Mouse (Mus musculus): ENCODE measurements around the gene H3f3a. TPM values are rescaled to one million over a fixed set of nuclear protein-coding genes. Genes with fewer than 3 reads are reported as not detected.
A peak's percentile ranks its signal among the peaks of the same experiment; 100 is the strongest.
"Not testable (repeated sequence)": the region's sequence is repeated elsewhere in the genome, so short reads cannot be mapped to it uniquely, and the experiment has no call there.

Gene H3f3a
- polyA plus RNA-seq, 1 experiment from 2014 or later: 1,774 TPM

GRCm38 (mm10) chr1:180848511-180849241 is 34.9 kb upstream of the H3f3a start:
- TF ChIP-seq EP300 (IDR thresholded peaks at IDR 0.05) (no peak; the same call in none of the 2 replicates), CTCF (IDR thresholded peaks at IDR 0.05) (no peak)
- H3K27ac ChIP-seq (ENCODE audit: low read length): peak overlapping the region; percentile 99
- 3% methylated on average over 11 of the region's 11 CpGs for WGBS
- H3K4me3 ChIP-seq (ENCODE audit: low read depth, low read length): peak overlapping the region; percentile 11; the same call in 1 of the 2 replicates
- 0 out of 2 replicates have a peak, but pooled peaks cover 2% of the 10 kb centered on the region for H3K36me3 ChIP-seq (ENCODE audit: insufficient read depth, low read length)
- DNase-seq (ENCODE audit: low spot score) (peak; percentile 95), ATAC-seq (peak; percentile 49)
- peaks cover 18% of the 10 kb centered on the region; the same call in 1 of the 2 replicates for H3K4me1 ChIP-seq (ENCODE audit: insufficient read depth, low read depth, low read length)
- H3K9ac ChIP-seq (replicated peaks; ENCODE audit: low read depth): peak overlapping the region; percentile 30; the same call in 1 of the 2 replicates
- H3K27me3 ChIP-seq (replicated peaks; ENCODE audit: insufficient read depth, low read length): no peaks in the 10 kb centered on the region
- H3K9me3 ChIP-seq (ENCODE audit: low read length): no peaks in the 10 kb centered on the region
- H3K4me2 ChIP-seq (replicated peaks; ENCODE audit: low read depth, low read length): peak overlapping the region; percentile 51

- DNase-seq (ENCODE audit: low spot score) (peak; percentile 97), ATAC-seq (peak; percentile 57)
- Histone ChIP-seq H3K9me3 (ENCODE audit: low read length) (no peaks in the 10 kb centered on the region), H3K4me1 (ENCODE audit: insufficient read depth, low read depth, low read length) (peaks cover 18% of the 10 kb centered on the region; the same call in 1 of the 2 replicates), H3K4me3 (ENCODE audit: low read depth, low read length) (peak overlapping the region; percentile 19), H3K27me3 (replicated peaks; ENCODE audit: insufficient read depth, low read length) (no peaks in the 10 kb centered on the region), H3K36me3 (ENCODE audit: insufficient read depth, low read length) (0 out of 2 replicates have a peak, but pooled peaks cover 2% of the 10 kb centered on the region), H3K9ac (replicated peaks; ENCODE audit: low read depth) (peak overlapping the region; percentile 30; the same call in 1 of the 2 replicates), H3K27ac (ENCODE audit: low read length) (peak overlapping the region; percentile 99), H3K4me2 (replicated peaks; ENCODE audit: low read depth, low read length) (peak overlapping the region; percentile 51)
- WGBS: 2% methylated on average over 9 of the region's 9 CpGs
- no peak for TF ChIP-seq CTCF (IDR thresholded peaks at IDR 0.05)
- TF ChIP-seq EP300 (IDR thresholded peaks at IDR 0.05): peak; percentile 48; the same call in 1 of the 2 replicates
These were observed 34.4 kb upstream of the H3f3a start for GRCm38 (mm10) chr1:180848114-180848510.

GRCm38 (mm10) chr1:180841561-180842300 is 28.0 kb upstream of the H3f3a start:
- ATAC-seq (no peak), DNase-seq (ENCODE audit: low spot score) (no peak)
- Histone ChIP-seq H3K9ac (replicated peaks; ENCODE audit: low read depth) (no peak overlapping the region), H3K4me2 (replicated peaks; ENCODE audit: low read depth, low read length) (no peak overlapping the region), H3K4me3 (ENCODE audit: low read depth, low read length) (no peak overlapping the region), H3K9me3 (ENCODE audit: low read length) (no peaks in the 10 kb centered on the region), H3K4me1 (ENCODE audit: insufficient read depth, low read depth, low read length) (no peaks in the 10 kb centered on the region), H3K36me3 (ENCODE audit: insufficient read depth, low read length) (no peaks in the 10 kb centered on the region), H3K27ac (ENCODE audit: low read length) (no peak overlapping the region), H3K27me3 (replicated peaks; ENCODE audit: insufficient read depth, low read length) (no peaks in the 10 kb centered on the region)
- TF ChIP-seq EP300 (IDR thresholded peaks at IDR 0.05) (no peak), CTCF (IDR thresholded peaks at IDR 0.05) (no peak)
- WGBS: 76% methylated on average over 8 of the region's 8 CpGs

GRCm38 (mm10) chr1:180839201-180839910 is 25.6 kb upstream of the H3f3a start:
- Histone ChIP-seq H3K27ac (ENCODE audit: low read length) (no peak overlapping the region), H3K9me3 (ENCODE audit: low read length) (no peaks in the 10 kb centered on the region), H3K4me2 (replicated peaks; ENCODE audit: low read depth, low read length) (no peak overlapping the region), H3K27me3 (replicated peaks; ENCODE audit: insufficient read depth, low read length) (no peaks in the 10 kb centered on the region), H3K9ac (replicated peaks; ENCODE audit: low read depth) (no peak overlapping the region), H3K4me3 (ENCODE audit: low read depth, low read length) (no peak overlapping the region), H3K36me3 (ENCODE audit: insufficient read depth, low read length) (no peaks in the 10 kb centered on the region), H3K4me1 (ENCODE audit: insufficient read depth, low read depth, low read length) (no peaks in the 10 kb centered on the region)
- ATAC-seq: no peak
- 67% methylated on average over 8 of the region's 8 CpGs for WGBS
- no peak for DNase-seq (ENCODE audit: low spot score)
- TF ChIP-seq CTCF (IDR thresholded peaks at IDR 0.05) (no peak), EP300 (IDR thresholded peaks at IDR 0.05) (no peak)

- DNase-seq (ENCODE audit: low spot score) (no peak), ATAC-seq (no peak)
- no peak overlapping the region for H3K27ac ChIP-seq (ENCODE audit: low read length)
- H3K4me1 ChIP-seq (ENCODE audit: insufficient read depth, low read depth, low read length): no peaks in the 10 kb centered on the region
- no peak overlapping the region for H3K4me2 ChIP-seq (replicated peaks; ENCODE audit: low read depth, low read length)
- H3K9me3 ChIP-seq (ENCODE audit: low read length): no peaks in the 10 kb centered on the region
- no peaks in the 10 kb centered on the region for H3K36me3 ChIP-seq (ENCODE audit: insufficient read depth, low read length)
- H3K4me3 ChIP-seq (ENCODE audit: low read depth, low read length): no peak overlapping the region
- H3K9ac ChIP-seq (replicated peaks; ENCODE audit: low read depth): no peak overlapping the region
- WGBS: 37% methylated on average over 6 of the region's 6 CpGs
- no peaks in the 10 kb centered on the region for H3K27me3 ChIP-seq (replicated peaks; ENCODE audit: insufficient read depth, low read length)
- TF ChIP-seq EP300 (IDR thresholded peaks at IDR 0.05): no peak
- TF ChIP-seq CTCF (IDR thresholded peaks at IDR 0.05): no peak
These were observed 24.3 kb upstream of the H3f3a start for GRCm38 (mm10) chr1:180838014-180838413.

GRCm38 (mm10) chr1:180837186-180837585 is 23.4 kb upstream of the H3f3a start:
- TF ChIP-seq CTCF (IDR thresholded peaks at IDR 0.05) (no peak), EP300 (IDR thresholded peaks at IDR 0.05) (no peak)
- no peaks in the 10 kb centered on the region for H3K4me1 ChIP-seq (ENCODE audit: insufficient read depth, low read depth, low read length)
- H3K27ac ChIP-seq (ENCODE audit: low read length): no peak overlapping the region
- 59% methylated on average over 5 of the region's 5 CpGs for WGBS
- ATAC-seq: no peak
- no peaks in the 10 kb centered on the region for H3K9me3 ChIP-seq (ENCODE audit: low read length)
- no peak for DNase-seq (ENCODE audit: low spot score)
- H3K9ac ChIP-seq (replicated peaks; ENCODE audit: low read depth): no peak overlapping the region
- H3K36me3 ChIP-seq (ENCODE audit: insufficient read depth, low read length): no peaks in the 10 kb centered on the region
- no peak overlapping the region for H3K4me2 ChIP-seq (replicated peaks; ENCODE audit: low read depth, low read length)
- H3K4me3 ChIP-seq (ENCODE audit: low read depth, low read length): no peak overlapping the region
- H3K27me3 ChIP-seq (replicated peaks; ENCODE audit: insufficient read depth, low read length): no peaks in the 10 kb centered on the region

- not testable (repeated sequence) for H3K27me3 ChIP-seq (replicated peaks; ENCODE audit: insufficient read depth, low read length); DNase-seq (ENCODE audit: low spot score); H3K27ac ChIP-seq (ENCODE audit: low read length); H3K4me1 ChIP-seq (ENCODE audit: insufficient read depth, low read depth, low read length); H3K4me3 ChIP-seq (ENCODE audit: low read depth, low read length); H3K4me2 ChIP-seq (replicated peaks; ENCODE audit: low read depth, low read length); ATAC-seq; H3K9me3 ChIP-seq (ENCODE audit: low read length); H3K36me3 ChIP-seq (ENCODE audit: insufficient read depth, low read length); H3K9ac ChIP-seq (replicated peaks; ENCODE audit: low read depth)
- WGBS: 82% methylated on average over 5 of the region's 8 CpGs
These were observed 22.7 kb upstream of the H3f3a start for GRCm38 (mm10) chr1:180836467-180836866.

All from lung, postnatal 0 days (tissue).